Mouse (Mus musculus) forelimb bud, embryonic 11.5 days (tissue): ENCODE measurements around the gene Gm17078.
"Not testable (repeated sequence)": the region's sequence is repeated elsewhere in the genome, so short reads cannot be mapped to it uniquely, and the experiment has no call there.

Source experiments
- DNase-seq: peaks from one replicate; pipeline ENCODE4 v3.0.0-alpha.2; 2012; ENCODE audit warnings: low read depth, low spot score

Gene Gm17078

DNA sequence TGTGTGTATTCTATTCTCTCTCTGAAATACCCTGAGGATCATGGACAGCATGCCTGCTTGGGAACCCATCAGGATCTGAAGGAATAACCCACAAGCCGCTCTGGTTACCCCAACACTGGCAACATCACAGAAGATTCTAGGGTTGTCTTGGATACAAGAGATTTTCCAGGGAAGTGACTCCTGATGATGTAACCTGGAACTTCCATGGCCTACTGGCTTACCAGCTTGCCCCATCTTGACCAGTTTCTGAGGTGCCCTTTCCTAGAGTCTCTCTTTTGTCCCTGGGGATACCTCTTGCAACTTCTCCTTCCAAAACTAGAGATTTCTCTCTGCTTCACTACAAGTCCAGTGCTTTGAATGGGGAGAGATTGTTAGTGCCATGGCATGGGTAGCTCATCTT, at the start of gene Gm17078:
Gm17078 (minus strand) TSS at position 101 of the 400 bp plus-strand sequence.
- DNase-seq: no peak

DNA sequence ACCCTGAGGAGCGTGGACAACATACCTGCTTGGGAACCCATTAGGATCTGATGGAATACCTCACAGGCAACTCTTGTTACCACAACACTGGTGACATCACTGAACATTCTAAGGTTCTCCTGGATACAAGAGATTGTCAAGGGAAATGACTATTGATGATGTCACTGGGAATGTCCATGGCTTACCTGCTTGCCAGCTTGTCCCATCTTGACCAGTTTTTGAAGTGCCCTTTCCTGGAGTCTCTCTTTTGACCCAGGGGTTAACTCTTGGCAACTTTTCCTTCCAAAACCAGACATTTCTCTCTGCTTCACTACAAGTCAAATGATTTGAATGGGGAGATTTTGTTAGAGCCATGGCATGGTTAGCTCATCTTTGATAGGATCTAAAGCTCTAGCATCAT, 24.5 kb upstream of the Gm17078 start, which contains the start of gene Gm4181:
Gm4181 (minus strand) TSS at position 101 of the 400 bp plus-strand sequence.
- not testable (repeated sequence) for DNase-seq

DNA sequence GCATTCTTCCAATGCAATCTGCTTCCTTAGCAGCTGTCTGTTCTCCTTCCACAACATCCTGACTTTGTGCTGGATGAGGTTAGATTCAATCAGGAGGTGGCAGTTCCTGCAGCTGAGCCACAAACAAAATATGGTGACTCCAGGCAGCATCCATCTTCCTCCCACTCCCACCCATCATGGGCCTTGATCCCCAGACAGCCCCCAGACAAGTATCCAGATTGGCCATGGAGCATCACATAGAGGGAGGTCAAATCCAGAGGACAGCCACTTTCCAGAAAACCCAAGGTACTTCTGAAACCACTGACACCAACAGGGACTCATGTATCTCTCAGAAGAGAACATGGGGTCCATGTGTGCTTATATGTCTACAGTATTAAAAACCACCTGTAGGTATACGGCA, 21.3 kb upstream of the Gm17078 start:
- not testable (repeated sequence) for DNase-seq

DNA sequence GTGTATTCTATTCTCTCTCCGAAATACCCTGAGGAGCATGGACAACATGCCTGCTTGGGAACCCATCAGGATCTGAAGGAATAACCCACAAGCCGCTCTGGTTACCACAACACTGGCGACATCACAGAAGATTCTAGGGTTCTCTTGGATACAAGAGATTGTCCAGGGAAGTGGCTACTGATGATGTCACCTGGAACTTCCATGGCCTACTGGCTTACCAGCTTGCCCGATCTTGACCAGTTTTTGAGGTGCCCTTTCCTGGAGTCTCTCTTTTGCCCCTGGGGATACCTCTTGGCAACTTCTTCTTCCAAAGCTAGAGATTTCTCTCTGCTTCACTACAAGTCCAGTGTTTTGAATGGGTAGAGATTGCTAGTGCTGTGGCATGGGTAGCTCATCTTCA, 19.1 kb downstream of the Gm17078 start, which contains the start of gene Gm17174:
Gm17174 (minus strand) TSS at position 101 of the 400 bp plus-strand sequence.
- not testable (repeated sequence) for DNase-seq

DNA sequence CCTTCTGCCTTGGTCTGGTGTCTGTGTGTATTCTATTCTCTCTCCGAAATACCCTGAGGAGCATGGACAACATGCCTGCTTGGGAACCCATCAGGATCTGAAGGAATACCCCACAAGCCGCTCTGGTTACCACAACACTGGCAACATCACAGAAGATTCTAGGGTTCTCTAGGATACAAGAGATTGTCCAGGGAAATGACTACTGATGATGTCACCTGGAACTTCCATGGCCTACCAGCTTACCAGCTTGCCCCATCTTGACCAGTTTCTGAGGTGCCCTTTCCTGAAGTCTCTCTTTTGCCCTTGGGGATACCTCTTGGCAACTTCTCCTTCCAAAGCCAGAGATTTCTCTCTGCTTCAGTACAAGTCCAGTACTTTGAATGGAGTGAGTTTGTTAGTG, 37.1 kb downstream of the Gm17078 start, which contains the start of gene Gm17175:
Gm17175 (minus strand) TSS at position 101 of the 400 bp plus-strand sequence.
- not testable (repeated sequence) for DNase-seq
